Mouse (Mus musculus): ENCODE results near the gene H2-DMb2. TPM values are rescaled to one million over a fixed set of nuclear protein-coding genes. Genes with fewer than 3 reads are reported as not detected.
"Not testable (repeated sequence)": the region's sequence is repeated elsewhere in the genome, so short reads cannot be mapped to it uniquely, and the experiment has no call there.

Gene H2-DMb2
- total RNA-seq, 2 experiments from 2014 or later: 8.9 to 12.4 TPM

GRCm38 (mm10) chr17:34134451-34134850 is 8.7 kb upstream of the H2-DMb2 start:
- no peak for ATAC-seq (ENCODE audit: poor library complexity, severe bottlenecking)

- ATAC-seq (ENCODE audit: poor library complexity, severe bottlenecking): peak; percentile 99
Measured at GRCm38 (mm10) chr17:34135297-34136224, 7.5 kb upstream of the H2-DMb2 start.

GRCm38 (mm10) chr17:34137601-34138000 is 5.5 kb upstream of the H2-DMb2 start:
- ATAC-seq (ENCODE audit: poor library complexity, severe bottlenecking): no peak

- ATAC-seq (ENCODE audit: poor library complexity, severe bottlenecking): no peak
Measured at GRCm38 (mm10) chr17:34138655-34139054, 4.5 kb upstream of the H2-DMb2 start.

GRCm38 (mm10) chr17:34139416-34139815 is 3.7 kb upstream of the H2-DMb2 start:
- ATAC-seq (ENCODE audit: poor library complexity, severe bottlenecking): no peak

- ATAC-seq (ENCODE audit: poor library complexity, severe bottlenecking): no peak
Measured at GRCm38 (mm10) chr17:34140240-34140639, 2.9 kb upstream of the H2-DMb2 start.

GRCm38 (mm10) chr17:34141448-34141847 is 1.7 kb upstream of the H2-DMb2 start:
- ATAC-seq (ENCODE audit: poor library complexity, severe bottlenecking): no peak

- peak; percentile 38 for ATAC-seq (ENCODE audit: poor library complexity, severe bottlenecking)
Measured at GRCm38 (mm10) chr17:34142456-34143010, 574 bp upstream of the H2-DMb2 start.

GRCm38 (mm10) chr17:34143461-34143860 is 354 bp downstream of the H2-DMb2 start:
- ATAC-seq (ENCODE audit: poor library complexity, severe bottlenecking): no peak

GRCm38 (mm10) chr17:34144221-34144620 is 1.1 kb downstream of the H2-DMb2 start:
- ATAC-seq (ENCODE audit: poor library complexity, severe bottlenecking): not testable (repeated sequence)

GRCm38 (mm10) chr17:34144960-34145371 is 1.9 kb downstream of the H2-DMb2 start:
- ATAC-seq (ENCODE audit: poor library complexity, severe bottlenecking): no peak

GRCm38 (mm10) chr17:34152923-34153322 is 9.8 kb downstream of the H2-DMb2 start, which contains the start of gene H2-DMb1:
Gene H2-DMb1 (plus strand): TSS chr17:34153072.
- peak; percentile 89 for ATAC-seq (ENCODE audit: poor library complexity, severe bottlenecking)

GRCm38 (mm10) chr17:34155534-34155933 is 12.4 kb downstream of the H2-DMb2 start:
- no peak for ATAC-seq (ENCODE audit: poor library complexity, severe bottlenecking)

- ATAC-seq (ENCODE audit: poor library complexity, severe bottlenecking): no peak; the same call in 1 of the 2 replicates
Measured at GRCm38 (mm10) chr17:34164202-34164895, 21.2 kb downstream of the H2-DMb2 start.

GRCm38 (mm10) chr17:34165033-34165730 is 22.1 kb downstream of the H2-DMb2 start:
- peak; percentile 83 for ATAC-seq (ENCODE audit: poor library complexity, severe bottlenecking)

- peak; percentile 56 for ATAC-seq (ENCODE audit: poor library complexity, severe bottlenecking)
Measured at GRCm38 (mm10) chr17:34169279-34169678, 26.2 kb downstream of the H2-DMb2 start.

GRCm38 (mm10) chr17:34170487-34170876 is 27.4 kb downstream of the H2-DMb2 start:
- ATAC-seq (ENCODE audit: poor library complexity, severe bottlenecking): no peak

GRCm38 (mm10) chr17:34170877-34171498 is 27.9 kb downstream of the H2-DMb2 start:
- peak; percentile 83 for ATAC-seq (ENCODE audit: poor library complexity, severe bottlenecking)

GRCm38 (mm10) chr17:34172528-34172927 is 29.4 kb downstream of the H2-DMb2 start:
- no peak for ATAC-seq (ENCODE audit: poor library complexity, severe bottlenecking)

- ATAC-seq (ENCODE audit: poor library complexity, severe bottlenecking): peak; percentile 70
Measured at GRCm38 (mm10) chr17:34174075-34174474, 31.0 kb downstream of the H2-DMb2 start.

All from megakaryocyte, adult 5-6 weeks (primary cell).